Mouse (Mus musculus): ENCODE results near the gene Reln.

Reln gene

DNA sequence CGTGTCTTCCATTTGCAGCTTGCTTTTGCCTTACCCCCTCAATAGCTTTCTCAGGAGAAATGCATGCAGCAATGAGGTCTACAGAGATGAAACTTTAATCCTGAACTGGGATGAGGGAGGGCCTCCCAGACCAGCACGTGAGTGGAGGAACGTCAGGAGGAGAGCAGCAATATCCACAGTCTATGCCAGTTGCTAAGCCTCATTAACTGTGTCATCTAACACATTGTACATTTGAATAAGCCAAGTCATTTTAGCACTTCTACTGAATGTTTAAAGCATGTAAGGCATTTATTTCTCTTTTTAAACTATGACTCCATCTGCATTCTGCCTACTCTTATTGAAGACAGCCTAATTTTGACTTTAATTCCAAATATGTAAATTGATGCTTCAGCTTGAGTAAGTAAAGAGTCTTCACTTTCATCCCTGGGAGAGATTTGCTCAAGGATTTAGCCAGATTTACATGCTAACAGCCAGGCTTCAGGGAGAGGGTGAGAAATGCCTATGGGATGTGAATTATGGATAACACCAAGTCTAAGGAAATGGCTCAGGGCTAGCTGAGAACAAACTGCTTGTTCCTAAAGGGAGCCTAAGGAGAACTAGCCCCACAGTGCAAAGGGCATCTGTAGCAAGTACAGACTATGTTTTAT, 361.4 kb downstream of the Reln start:
- no peak for DNase-seq

DNA sequence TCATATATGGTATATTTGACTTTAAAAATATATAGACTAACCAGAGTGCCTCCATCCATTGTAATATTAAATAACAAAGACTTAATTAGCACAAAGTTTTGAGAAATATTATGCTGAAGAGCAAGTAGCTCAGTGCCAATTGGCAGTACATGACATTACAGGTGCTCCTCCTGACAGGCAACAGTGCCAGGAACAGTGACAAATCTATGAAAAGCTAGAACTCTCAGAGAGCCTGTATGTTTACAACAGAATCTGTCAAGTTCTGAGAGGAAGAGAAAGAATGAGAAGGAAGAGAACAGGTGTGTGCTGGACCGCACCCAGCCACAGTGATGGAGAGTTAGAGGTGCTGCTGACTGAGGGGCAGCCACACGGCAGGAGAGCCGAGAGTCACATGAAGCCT, 363.3 kb downstream of the Reln start:
- DNase-seq = no peak

DNA sequence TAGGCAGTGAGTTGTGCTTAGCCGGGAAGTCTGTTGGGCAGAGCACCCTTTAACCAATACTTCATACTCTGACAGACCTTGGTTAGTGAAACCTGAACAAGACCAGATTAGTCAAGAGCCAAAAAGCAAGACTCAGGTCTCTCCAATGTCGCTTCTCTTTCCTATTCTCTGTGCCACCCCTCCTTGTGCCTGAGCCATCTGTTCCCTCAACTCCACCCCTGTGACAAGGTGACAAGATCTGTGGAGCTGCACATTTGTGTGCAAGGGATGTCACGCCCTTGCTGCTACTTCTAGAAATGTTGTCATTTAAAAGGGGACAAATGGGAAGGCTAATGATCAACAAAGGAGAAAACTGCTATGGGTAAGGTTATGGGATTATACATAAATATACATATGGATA, 364.0 kb downstream of the Reln start:
- no peak for DNase-seq

DNA sequence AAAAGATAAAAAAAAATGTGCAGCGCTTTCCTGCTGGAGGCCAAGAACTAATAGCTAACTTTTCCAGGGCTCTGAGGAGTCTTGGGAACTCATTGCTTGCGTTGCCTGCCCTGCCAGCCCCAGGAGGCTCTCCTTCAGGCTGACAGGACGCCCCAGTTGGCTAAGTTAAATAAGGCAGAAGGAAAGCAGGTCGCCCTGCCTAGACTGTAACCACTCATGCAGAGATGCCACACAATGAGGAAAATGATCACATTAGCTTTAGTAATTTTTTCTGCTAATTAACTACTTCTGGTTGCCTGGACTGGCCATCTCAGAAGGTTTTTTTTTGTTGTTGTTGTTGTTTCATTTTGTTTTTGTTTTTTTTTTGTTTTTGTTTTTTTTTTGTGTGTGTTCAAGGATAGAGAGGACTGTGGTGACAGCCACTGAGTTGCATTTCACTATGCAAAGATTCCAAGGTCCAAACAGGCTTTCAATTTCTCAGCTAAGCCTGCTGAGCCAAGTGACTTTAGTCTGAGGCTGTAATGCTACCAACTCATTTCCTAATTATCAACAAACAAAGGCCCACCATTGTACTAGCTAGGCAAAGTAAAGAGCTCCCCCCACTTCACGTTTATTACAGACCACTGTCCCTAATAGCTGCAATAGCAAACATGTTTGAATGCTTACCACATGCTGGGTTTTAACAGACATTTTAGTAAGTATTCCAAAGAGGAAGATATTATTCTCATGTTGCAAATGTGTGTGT, 371.1 kb downstream of the Reln start:
- DNase-seq = no peak

DNA sequence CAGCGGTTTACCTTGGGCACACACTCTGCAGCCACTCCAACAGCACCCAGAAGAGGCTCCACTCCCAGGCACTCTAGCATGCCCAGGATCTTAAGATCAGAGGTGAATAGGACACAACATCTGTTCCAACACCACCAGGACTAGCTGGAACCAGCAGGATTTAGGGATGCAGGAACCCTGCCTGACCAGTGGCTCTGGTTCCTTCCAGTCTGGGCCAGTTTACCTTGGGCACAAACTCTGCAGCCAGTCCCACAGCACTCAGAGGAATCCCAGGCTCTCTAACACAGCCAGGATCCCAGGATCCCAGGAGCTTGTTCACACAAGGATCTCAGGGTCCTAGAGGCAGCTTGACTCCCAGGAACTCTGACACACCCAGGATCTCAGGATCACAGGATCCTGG, 382.7 kb downstream of the Reln start:
- no peak for DNase-seq

DNA sequence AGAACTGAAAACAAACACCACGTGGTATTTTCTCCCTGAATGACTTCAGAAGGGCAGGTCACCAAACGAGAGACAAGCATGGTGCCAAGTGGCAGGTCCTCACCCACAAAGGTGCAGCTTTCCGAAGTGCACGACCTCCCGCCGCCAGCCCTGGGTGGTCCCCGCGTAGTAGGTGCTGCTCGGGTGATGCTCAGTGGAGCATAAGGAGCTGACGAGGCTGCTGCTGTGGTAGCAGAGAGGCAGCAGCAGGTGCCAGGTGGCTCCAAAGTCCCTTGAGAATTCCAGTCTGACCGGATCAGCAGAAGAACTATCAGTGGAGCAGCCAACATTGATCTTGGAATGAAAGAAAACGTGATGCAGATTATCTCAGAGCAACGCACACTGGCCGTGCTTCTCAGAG, 384.4 kb downstream of the Reln start:
- no peak for DNase-seq

DNA sequence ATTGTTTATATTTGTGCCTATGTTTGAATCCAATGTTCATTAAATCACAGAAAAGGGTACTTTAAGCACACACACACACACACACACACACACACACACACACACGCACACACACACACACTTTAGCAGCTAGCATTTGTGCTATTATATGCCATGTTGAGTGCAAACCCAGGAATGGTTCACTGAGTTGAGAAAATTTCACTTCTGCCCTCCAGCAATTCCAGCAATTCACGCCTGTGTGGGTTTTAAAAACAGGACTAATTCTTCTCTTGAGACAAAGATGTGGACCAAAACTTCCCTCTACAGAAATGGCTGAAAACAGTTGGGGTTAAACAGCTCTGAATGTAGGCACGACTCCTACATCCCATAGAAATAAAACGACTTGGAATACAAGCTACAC, 386.9 kb downstream of the Reln start:
- DNase-seq = no peak

DNA sequence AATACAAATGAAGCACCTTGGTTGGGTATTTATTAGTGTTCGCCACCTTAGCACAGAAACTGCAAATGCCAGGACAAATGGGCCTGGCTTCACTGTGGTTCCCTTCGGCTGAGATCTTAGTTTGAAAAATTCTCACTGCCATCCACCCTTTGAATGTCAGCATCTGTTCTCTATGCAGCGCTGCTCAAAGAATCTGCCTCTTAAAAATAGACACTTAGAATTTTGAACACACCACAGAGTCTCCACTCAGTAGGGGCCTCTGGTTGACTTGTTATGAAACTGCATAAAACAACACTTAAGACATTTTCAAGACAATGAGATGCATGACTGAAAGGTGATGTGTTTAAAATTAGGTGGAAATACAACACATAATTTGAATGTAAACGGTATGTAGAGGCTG, 387.4 kb downstream of the Reln start:
- DNase-seq = no peak

DNA sequence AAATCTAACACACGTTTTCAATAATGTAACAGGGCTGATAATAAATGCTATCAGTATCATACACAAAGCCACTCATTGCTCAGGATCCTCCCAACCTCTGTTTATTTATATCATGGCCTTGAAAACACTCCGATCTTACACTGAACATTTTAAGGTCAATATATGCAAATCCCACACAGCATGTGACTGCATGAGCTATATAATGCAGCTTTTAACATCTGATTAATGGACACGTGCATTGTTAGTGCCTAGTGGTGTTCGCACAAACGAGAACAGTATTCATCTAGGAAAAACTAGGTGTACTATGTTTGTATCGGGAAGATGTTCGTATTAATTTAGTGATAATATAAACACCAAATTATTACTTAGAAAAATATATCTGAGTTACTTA, 395.0 kb downstream of the Reln start:
- no peak for DNase-seq

DNA sequence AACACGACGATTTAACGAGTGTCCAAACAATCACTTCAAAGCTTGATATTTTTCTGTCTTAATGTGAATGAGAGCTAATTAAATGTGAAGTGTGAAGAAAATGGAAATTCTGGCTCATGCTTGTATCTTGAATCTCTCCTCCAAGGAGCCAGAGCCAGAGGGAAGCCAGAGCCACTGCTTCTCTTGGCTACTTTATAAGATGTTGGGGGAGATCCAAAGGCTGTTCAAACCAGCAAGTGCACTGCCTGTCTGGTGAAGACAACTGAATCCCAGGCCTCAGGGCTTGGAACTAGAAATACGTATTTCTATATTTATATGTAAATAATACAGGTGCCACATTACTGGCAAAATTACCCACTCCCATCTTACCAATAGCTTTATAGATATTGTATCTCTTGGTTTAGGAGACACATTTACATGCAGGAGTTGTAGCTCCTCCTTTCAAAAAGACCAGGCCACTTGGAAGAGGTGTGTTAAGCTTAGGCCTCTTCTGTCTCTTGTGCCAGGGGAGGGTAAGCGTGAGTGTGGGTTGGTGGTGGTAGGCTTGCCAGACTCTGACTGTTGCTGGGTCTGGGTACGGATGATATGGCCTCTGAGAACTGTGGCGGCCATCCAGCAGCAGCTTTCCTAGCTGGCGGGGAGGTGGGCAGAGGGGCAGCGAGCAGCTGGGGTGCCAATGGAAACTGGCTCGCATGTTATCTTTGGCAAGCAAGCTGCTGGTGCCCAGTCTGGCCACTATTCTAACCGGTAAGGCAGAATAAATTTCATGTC, 395.6 kb downstream of the Reln start:
- DNase-seq = no peak

DNA sequence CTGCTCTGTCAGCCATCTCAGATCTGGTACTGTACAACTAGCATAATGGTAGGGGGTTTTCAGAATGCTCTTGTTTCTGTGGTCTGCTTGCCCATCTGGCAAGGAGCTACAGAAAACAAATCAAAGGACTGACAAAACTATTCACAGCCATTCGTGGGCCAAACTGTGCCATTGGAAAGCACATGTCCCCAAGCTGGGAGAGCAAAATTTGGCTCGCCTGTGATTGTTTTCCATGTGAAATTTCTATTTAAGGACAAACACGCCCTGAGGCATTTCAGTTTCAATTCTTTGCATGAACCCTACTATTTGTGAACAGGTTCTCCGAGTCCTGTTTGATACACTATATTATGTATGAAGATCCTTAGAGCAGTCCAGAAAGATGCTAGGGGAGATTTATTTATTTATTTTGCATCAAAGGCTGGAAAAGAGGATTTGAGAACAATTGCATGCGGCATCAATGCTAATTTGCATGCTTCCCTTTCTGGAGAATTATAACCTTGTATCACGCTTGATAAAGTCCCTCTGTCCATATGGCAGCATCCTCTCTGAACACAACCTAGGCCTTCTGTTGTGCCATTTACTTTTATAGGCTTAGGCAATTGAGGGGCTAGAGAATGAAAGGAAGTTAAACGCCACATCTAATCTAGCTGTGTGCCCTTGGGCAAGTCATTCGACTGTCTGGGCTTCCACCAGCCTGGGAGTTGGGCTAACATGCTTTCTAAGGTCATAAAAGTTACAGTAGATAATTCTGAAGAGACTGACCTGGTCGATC, 396.7 kb downstream of the Reln start:
- no peak for DNase-seq

DNA sequence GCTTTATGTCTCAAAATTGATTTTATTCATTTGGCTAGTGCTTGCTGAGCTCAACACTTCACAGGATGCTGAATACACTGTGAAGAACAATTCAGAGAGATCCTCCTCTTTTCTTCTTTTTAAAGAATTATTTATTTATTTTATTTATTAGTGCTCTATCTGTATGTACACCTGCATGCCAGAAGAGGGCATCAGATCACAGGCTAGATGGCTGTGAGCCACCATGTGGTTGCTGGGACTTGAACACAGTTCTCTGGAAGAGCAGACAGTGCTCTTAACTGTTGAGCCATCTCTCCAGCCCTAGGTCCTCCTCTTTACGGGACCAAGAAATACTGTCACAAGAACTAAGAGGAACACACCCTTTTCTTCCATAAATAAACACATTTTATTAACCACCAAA, 399.9 kb downstream of the Reln start:
- DNase-seq = no peak

DNA sequence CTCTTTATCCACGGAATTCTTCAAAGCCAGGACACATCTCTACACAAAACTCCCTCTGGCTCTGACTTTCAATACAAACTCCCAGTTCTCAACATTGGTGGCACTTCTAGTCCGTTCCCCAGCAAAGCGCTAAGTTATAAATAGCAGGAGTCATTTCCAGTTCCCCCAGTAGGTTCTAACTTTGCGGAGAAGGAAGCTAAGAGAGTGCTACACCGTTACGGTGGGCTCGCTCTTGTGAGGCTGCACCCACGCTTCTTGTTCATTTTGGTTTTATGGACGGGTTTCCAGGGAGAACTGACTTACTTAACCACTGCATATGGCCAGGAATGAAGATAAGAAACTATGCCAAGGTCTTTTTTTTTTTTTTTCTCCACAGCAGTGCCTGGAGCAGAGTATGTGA, 405.1 kb downstream of the Reln start:
- no peak for DNase-seq

DNA sequence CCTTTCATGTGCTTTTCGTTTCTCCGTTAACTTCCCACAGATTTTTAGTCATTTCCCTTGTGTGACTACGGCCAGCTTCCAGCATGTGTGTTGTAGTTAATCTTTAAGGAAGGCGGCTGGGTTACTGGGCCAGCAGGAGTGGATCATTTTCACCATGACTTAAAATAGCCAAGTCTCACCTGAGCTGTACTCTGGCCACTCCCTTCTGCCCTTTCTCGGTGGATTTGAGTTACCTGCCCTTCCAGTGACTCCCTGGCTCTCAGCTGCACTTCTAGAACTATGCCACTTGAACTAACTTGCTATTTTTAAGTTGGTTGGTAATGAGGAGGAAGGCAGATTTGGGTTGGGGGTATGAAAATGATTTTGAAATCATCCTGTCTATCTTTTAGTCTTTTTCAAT, 406.4 kb downstream of the Reln start:
- no peak for DNase-seq

DNA sequence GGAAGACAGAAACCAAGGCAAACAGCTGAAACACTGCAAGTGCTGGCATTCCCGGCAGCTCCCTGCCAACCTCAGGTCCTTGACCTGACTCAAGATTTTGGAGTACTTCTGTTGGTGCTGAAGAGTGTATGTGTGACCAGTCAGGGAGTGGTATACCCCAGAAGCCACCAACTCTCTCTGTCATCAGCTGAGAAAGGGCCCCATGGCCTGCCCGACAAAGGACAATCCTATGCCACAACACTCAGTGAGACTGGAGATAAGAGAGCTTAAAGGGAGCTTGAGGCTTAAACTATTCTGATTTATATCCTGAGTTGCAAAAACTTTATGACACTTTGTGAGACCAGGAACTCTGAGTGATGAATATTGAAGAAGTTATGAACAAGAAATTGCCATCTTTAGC, 407.9 kb downstream of the Reln start:
- no peak for DNase-seq

DNA sequence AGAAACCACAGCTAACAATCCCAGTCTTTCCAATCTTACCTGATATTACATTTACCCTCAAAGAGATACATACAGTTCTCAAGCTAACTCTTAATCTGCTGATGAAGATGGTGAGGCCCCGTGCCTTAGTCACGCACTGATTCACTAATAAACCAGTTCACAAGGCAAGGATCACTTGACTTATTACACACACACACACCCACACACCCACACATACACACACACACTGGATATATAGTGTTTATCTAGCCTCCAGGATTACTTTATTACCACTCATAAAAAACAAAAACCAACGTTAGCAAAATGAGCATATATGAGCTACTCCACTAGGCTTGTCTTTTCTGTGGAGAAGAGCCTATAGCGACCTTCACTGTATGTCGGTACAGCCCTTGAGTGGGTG, 408.4 kb downstream of the Reln start:
- no peak for DNase-seq

DNA sequence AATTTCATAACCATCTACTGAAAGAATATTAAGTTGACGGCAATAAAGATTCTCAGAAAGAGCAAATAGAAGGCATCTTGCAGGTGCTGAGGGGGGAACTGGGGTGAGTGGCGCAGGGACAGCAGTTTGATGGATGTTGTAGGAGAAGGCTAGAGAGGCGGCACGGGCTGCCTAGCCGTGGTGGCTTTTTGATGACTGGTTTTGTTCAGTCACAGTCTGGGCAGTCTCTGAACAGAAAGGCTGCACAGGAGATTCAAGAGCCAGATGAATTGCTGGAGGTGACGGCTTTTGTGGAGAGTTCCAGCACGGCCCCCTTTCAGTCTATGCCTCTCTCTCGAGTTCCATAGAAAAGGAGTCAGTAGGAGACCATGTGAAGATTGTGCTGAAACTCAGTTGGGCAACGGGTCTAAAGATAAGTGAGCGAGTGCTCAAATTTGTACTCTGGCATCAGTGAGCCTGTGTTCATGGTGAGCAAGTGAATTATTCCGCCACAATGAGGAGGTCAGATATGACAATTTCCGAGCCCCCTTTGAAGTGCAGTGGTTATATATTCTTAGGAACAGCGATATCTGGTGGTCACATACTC, 409.6 kb downstream of the Reln start:
- DNase-seq = no peak

DNA sequence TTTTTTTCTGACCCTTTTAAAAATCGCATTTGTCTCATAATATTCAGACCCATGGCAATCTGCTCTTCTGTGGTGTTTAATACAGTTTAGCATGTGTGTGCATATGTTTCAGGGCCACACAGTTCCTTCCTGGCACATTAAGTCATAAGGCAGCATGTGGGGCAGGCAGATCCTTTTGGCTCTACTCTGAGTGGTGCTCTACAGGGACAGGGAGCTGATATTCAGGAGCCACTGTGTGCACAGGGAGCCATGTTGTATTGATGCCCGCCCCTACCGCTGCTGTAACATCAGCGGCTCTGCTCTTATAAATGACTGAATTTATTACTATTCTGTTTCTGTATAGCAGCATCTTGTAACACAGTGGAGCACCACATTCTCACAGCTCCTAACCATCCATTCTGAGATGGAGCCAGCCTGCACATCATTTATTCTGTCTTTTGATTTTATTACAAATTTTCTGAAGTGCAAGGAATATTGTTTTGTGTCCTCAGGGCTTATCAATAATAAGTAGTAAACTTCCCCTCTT, 410.3 kb downstream of the Reln start:
- no peak for DNase-seq

DNA sequence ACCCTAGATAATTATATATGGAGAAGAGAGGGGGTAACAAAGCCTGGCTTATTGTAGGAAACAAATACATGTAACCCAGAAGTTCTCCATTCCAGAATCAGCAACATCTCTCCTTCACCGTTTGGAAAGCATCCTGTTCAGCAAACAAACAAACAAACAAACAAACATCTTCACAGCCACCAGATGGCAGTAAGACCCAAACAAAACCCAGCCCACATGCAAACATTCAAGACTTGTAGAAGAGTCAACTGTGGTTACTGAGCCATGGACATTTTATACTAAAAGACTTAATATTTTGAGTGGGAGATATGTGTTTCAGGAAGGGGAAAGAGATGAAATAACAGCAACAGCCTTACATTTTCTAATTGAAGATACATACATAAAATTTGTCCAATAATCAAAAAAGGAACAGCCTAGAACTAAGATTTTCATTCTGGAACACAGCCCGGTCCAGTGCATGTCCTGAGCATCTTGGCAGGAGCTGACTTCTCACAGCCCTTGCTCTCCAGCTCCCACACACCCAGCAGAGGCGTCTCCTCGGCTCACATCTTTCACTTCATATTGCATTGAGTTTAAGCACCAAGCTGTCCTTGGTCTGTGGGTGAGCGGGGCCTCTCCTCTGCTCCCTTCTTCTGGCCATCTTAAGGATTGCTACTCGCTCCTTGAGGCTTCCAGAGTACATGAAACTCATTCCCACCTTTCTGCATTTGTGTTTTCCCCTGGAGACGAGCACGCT, 411.0 kb downstream of the Reln start:
- DNase-seq = no peak

DNA sequence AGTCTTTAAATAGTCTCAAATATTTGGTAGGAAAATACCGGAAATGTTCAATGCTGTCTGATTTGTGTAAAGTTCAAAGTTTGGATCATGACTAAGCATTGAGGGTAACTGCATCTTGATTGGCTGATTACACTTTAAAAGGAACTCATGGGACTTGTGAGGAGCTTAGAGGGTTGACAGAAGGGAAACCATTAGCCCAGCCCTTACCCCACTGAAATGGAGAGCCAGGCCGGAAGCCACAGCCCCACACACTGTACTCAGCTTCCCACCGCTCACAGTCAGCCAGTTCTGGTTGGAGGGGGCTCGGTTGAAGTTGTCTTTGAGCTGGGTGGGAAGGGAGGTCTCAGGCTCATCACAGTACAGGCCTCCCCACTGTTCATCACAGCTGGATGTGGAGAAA, 413.4 kb downstream of the Reln start:
- no peak for DNase-seq

DNA sequence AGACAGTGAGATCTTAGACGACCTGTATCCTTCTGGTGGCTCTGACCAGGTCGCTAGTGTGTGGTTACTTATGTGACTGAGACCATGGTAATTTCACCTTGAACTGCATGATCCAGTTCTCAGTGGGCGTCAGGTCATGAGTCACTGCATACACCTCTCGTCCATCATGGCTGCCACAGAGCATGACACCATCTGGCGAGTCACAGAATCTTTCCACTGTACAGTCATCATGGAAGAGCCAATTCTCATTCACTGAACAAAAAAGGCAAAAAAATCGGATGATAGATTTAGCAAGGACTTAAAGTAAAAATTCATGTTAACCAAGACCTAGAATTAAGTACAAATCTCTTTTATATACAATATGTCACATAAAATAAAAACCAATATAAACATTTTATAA, 424.2 kb downstream of the Reln start:
- DNase-seq = no peak

DNA sequence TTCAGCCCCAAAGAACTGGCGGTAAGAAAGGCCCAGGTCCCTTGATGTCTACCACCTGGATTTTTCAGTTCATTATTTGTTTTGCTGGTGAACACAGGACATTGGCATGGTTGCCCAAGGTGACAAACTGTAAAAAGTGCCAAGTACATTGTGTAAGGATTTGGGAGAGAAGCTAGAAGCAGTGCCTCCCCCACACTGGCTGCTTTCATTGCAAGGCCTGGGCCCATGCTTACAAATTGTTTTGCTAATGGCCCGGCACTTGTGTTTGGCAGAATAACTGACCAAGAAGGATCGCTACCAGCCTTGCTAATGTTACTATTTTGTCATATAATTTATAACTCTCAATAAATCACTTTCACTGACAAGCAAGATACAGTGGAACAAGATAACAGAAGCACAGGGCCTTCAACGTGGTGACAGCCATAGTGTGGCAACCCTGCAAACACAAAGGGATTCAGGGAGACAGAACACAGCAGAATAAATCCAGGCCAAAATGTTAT, 425.2 kb downstream of the Reln start:
- DNase-seq = no peak
